Mouse (Mus musculus): ENCODE data around the gene Tha1.

- no peak for TF ChIP-seq CTCF (IDR thresholded peaks at IDR 0.05; ENCODE audit: insufficient read depth, low read depth, low read length)
- no peak for TF ChIP-seq POLR2A (IDR thresholded peaks at IDR 0.05; ENCODE audit: insufficient read depth, low read depth, low read length)
Measured at GRCm38 (mm10) chr11:117820173-117820572, 53.1 kb downstream of the Tha1 start.

Data from olfactory bulb, adult 2 months (tissue).